Mouse (Mus musculus) heart, embryonic 12.5 days (tissue): ENCODE measurements around the gene Rfx4. TPM values are rescaled to one million over a fixed set of nuclear protein-coding genes. Genes with fewer than 3 reads are reported as not detected.

Experiments
- ATAC-seq: fragments of 200-750 bp; cut with Nextera tagmentation; 2 replicates; pipeline ENCODE4 v1.8.0; 2017; ENCODE audit warnings: moderate TSS enrichment, moderate library complexity; ENCODE audit not compliant: insufficient number of reproducible peaks, low FRiP score
- H3K27ac ChIP-seq: fragments of 300-500 bp; sonication (generic); 2 replicates; pipeline ENCODE4 v1.5.1; 2016; ENCODE audit warnings: mild to moderate bottlenecking, moderate library complexity; ENCODE audit not compliant: poor library complexity, severe bottlenecking
- H3K27me3 ChIP-seq: fragments of 300-500 bp; sonication (generic); replicated peaks from 2 replicates; pipeline ENCODE4 v1.6.1; 2016; ENCODE audit warnings: mild to moderate bottlenecking, moderate library complexity
- H3K36me3 ChIP-seq: fragments of 300-500 bp; sonication (generic); 2 replicates; pipeline ENCODE4 v1.6.1; 2016; ENCODE audit warnings: mild to moderate bottlenecking, moderate library complexity
- H3K4me1 ChIP-seq: fragments of 300-500 bp; sonication (generic); replicated peaks from 2 replicates; pipeline ENCODE4 v1.6.1; 2016; ENCODE audit warnings: mild to moderate bottlenecking
- H3K4me2 ChIP-seq: fragments of 300-500 bp; sonication (generic); 2 replicates; pipeline ENCODE4 v1.6.1; 2016; ENCODE audit warnings: mild to moderate bottlenecking, moderate library complexity
- H3K4me3 ChIP-seq: fragments of 300-500 bp; sonication (generic); 2 replicates; pipeline ENCODE4 v1.5.1; 2016; ENCODE audit warnings: mild to moderate bottlenecking
- H3K9ac ChIP-seq: fragments of 300-500 bp; sonication (generic); 2 replicates; pipeline ENCODE4 v1.6.1; 2016; ENCODE audit warnings: mild to moderate bottlenecking, moderate library complexity
- H3K9me3 ChIP-seq: fragments of 300-500 bp; sonication (generic); replicated peaks from 2 replicates; pipeline ENCODE4 v1.6.1; 2016; ENCODE audit warnings: mild to moderate bottlenecking, moderate library complexity
- WGBS: fragments of 180-500 bp; shearing (Covaris S2); methylation state at CpG from one replicate; pipeline ENCODE4 v1.1.7; 2016; 5-methylcytosine and 5-hydroxymethylcytosine counted together
- polyA plus RNA-seq: library from polyadenylated mRNA; unstranded; fragments of >200 nt; fragmentation: Nextera tagmentation; extraction: Ambion mirVana; gene quantifications from 2 replicates; pipeline ENCODE4 v1.2.1, GENCODE M21; 2016

Gene Rfx4
- polyA plus RNA-seq, 1 experiment from 2014 or later = 0.19 TPM

GRCm38 (mm10) chr10:84758483-84759431, 2.9 kb downstream of the Rfx4 start:
- no peak overlapping the region for H3K9ac ChIP-seq
- H3K4me1 ChIP-seq = peaks cover 47% of the 10 kb centered on the region
- ATAC-seq = no peak

GRCm38 (mm10) chr10:84759511-84760117, 3.8 kb downstream of the Rfx4 start:
- WGBS = 7% methylated on average over 16 of the region's 16 CpGs
- Histone ChIP-seq H3K4me1 (peaks cover 47% of the 10 kb centered on the region), H3K27me3 (peaks cover 93% of the 10 kb centered on the region), H3K4me2 (peak overlapping the region; percentile 79), H3K4me3 (peak overlapping the region; percentile 45), H3K36me3 (no peaks in the 10 kb centered on the region), H3K27ac (no peak overlapping the region), H3K9me3 (no peaks in the 10 kb centered on the region), H3K9ac (peak overlapping the region; percentile 31)
- no peak for ATAC-seq

More at GRCm38 (mm10) chr10:84758483-84759431, 2.9 kb downstream of the Rfx4 start:
- peaks cover 97% of the 10 kb centered on the region for H3K27me3 ChIP-seq
- 2% methylated on average over 51 of the region's 51 CpGs for WGBS
- H3K4me3 ChIP-seq = peak overlapping the region; percentile 20
- no peaks in the 10 kb centered on the region for H3K36me3 ChIP-seq
- no peaks in the 10 kb centered on the region for H3K9me3 ChIP-seq
- H3K27ac ChIP-seq = no peak overlapping the region
- peak overlapping the region; percentile 79 for H3K4me2 ChIP-seq

- Histone ChIP-seq H3K36me3 (no peaks in the 10 kb centered on the region), H3K9ac (peak overlapping the region; percentile 31), H3K4me3 (peak overlapping the region; percentile 45), H3K4me2 (peak overlapping the region; percentile 79), H3K4me1 (peaks cover 41% of the 10 kb centered on the region), H3K27me3 (peaks cover 86% of the 10 kb centered on the region), H3K27ac (no peak overlapping the region), H3K9me3 (no peaks in the 10 kb centered on the region)
- peak; percentile 53; the same call in 1 of the 2 replicates for ATAC-seq
- WGBS = 5% methylated on average over 46 of the region's 46 CpGs
These were observed 4.6 kb downstream of the Rfx4 start for GRCm38 (mm10) chr10:84760118-84761111.

GRCm38 (mm10) chr10:84768766-84769165, 12.9 kb downstream of the Rfx4 start:
- no peak overlapping the region for H3K4me3 ChIP-seq
- ATAC-seq = no peak
- H3K27me3 ChIP-seq = peaks cover 30% of the 10 kb centered on the region
- H3K4me2 ChIP-seq = no peak overlapping the region
- no peaks in the 10 kb centered on the region for H3K36me3 ChIP-seq
- no peak overlapping the region for H3K9ac ChIP-seq
- peaks cover 13% of the 10 kb centered on the region for H3K4me1 ChIP-seq
- H3K9me3 ChIP-seq = no peaks in the 10 kb centered on the region
- WGBS = 76% methylated on average over 10 of the region's 10 CpGs
- no peak overlapping the region for H3K27ac ChIP-seq

GRCm38 (mm10) chr10:84772380-84773130, 16.7 kb downstream of the Rfx4 start:
- no peak overlapping the region for H3K9ac ChIP-seq
- H3K27ac ChIP-seq = 0 out of 2 replicates have a peak overlapping the region, but pooled peaks have one; percentile 25
- H3K4me1 ChIP-seq = peaks cover 24% of the 10 kb centered on the region
- H3K27me3 ChIP-seq = peaks cover 9% of the 10 kb centered on the region; the same call in 1 of the 2 replicates
- no peak overlapping the region for H3K4me2 ChIP-seq
- H3K36me3 ChIP-seq = no peaks in the 10 kb centered on the region
- 50% methylated on average over 4 of the region's 4 CpGs for WGBS
- no peak overlapping the region for H3K4me3 ChIP-seq
- no peak for ATAC-seq
- H3K9me3 ChIP-seq = no peaks in the 10 kb centered on the region

GRCm38 (mm10) chr10:84773889-84774288, 18.0 kb downstream of the Rfx4 start:
- no peak for ATAC-seq
- WGBS = 80% methylated on average over 4 of the region's 4 CpGs
- Histone ChIP-seq H3K4me1 (peaks cover 24% of the 10 kb centered on the region), H3K9ac (no peak overlapping the region), H3K27me3 (peaks cover 3% of the 10 kb centered on the region; the same call in 1 of the 2 replicates), H3K4me3 (no peak overlapping the region), H3K9me3 (no peaks in the 10 kb centered on the region), H3K36me3 (no peaks in the 10 kb centered on the region), H3K4me2 (no peak overlapping the region), H3K27ac (no peak overlapping the region)

- H3K4me2 ChIP-seq = no peak overlapping the region
- no peak for ATAC-seq
These were observed 18.7 kb downstream of the Rfx4 start for GRCm38 (mm10) chr10:84774573-84774972.

GRCm38 (mm10) chr10:84777109-84777508, 21.2 kb downstream of the Rfx4 start:
- H3K9me3 ChIP-seq = no peaks in the 10 kb centered on the region
- ATAC-seq = no peak
- no peak overlapping the region for H3K4me2 ChIP-seq
- H3K4me1 ChIP-seq = peaks cover 24% of the 10 kb centered on the region
- no peak overlapping the region for H3K4me3 ChIP-seq
- H3K36me3 ChIP-seq = no peaks in the 10 kb centered on the region
- no peak overlapping the region for H3K9ac ChIP-seq
- WGBS = 67% methylated on average over 5 of the region's 5 CpGs
- peaks cover 3% of the 10 kb centered on the region for H3K27me3 ChIP-seq
- H3K27ac ChIP-seq = no peak overlapping the region

More at GRCm38 (mm10) chr10:84774573-84774972, 18.7 kb downstream of the Rfx4 start:
- Histone ChIP-seq H3K36me3 (no peaks in the 10 kb centered on the region), H3K27me3 (no peaks in the 10 kb centered on the region), H3K27ac (0 out of 2 replicates have a peak overlapping the region, but pooled peaks have one; percentile 41), H3K4me3 (no peak overlapping the region), H3K4me1 (peaks cover 24% of the 10 kb centered on the region), H3K9ac (no peak overlapping the region), H3K9me3 (no peaks in the 10 kb centered on the region)
- WGBS = 51% methylated on average over 12 of the region's 12 CpGs

- 65% methylated on average over 7 of the region's 7 CpGs for WGBS
- peaks cover 18% of the 10 kb centered on the region for H3K4me1 ChIP-seq
- no peak overlapping the region for H3K4me3 ChIP-seq
- H3K4me2 ChIP-seq = no peak overlapping the region
- H3K27ac ChIP-seq = no peak overlapping the region
- ATAC-seq = no peak
- no peak overlapping the region for H3K9ac ChIP-seq
- no peaks in the 10 kb centered on the region for H3K36me3 ChIP-seq
- no peaks in the 10 kb centered on the region for H3K9me3 ChIP-seq
- peaks cover 3% of the 10 kb centered on the region for H3K27me3 ChIP-seq
These were observed 22.1 kb downstream of the Rfx4 start for GRCm38 (mm10) chr10:84777974-84778373.

GRCm38 (mm10) chr10:84780828-84781227, 25.0 kb downstream of the Rfx4 start:
- Histone ChIP-seq H3K4me1 (no peaks in the 10 kb centered on the region), H3K9me3 (no peaks in the 10 kb centered on the region), H3K4me3 (no peak overlapping the region), H3K36me3 (no peaks in the 10 kb centered on the region), H3K27ac (no peak overlapping the region), H3K9ac (no peak overlapping the region), H3K27me3 (peaks cover 7% of the 10 kb centered on the region), H3K4me2 (no peak overlapping the region)
- ATAC-seq = no peak
- 69% methylated on average over 4 of the region's 4 CpGs for WGBS
